Mouse (Mus musculus) kidney, postnatal 14 days (tissue): ENCODE measurements around the gene Rp2.
"Not testable (repeated sequence)": the region's sequence is repeated elsewhere in the genome, so short reads cannot be mapped to it uniquely, and the experiment has no call there.

ENCODE experiments used
- DNase-seq: peaks from one replicate; pipeline ENCODE4 v3.0.0; 2022; ENCODE audit warnings: mixed read lengths

Rp2 gene

GRCm38 (mm10) chrX:20364391-20365365 is at the start of gene Rp2:
Gene Rp2 (plus strand): TSS chrX:20364481.
- peak; percentile 87 for DNase-seq

DNA sequence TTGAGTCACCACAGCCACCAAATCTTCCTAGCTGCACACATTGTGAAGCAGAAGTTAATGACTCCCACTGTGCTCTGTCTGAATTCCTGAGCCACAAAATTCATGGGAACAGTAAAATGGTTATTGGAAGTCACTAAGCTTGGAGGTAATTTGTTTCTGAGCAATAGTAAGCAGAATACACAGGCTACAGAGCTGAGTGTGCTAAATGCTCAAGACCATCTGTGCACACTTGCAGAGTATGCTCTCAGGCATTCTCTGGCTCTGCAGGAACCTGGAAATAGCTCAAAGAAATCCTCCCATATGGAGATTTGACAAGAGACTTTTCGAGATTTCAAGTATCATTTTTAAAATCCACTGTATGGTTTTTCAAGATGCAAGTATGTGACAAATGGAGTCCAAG is 31.5 kb upstream of the Rp2 start:
- DNase-seq = no peak

GRCm38 (mm10) chrX:20335722-20336121 is 28.6 kb upstream of the Rp2 start:
- peak; percentile 33 for DNase-seq

GRCm38 (mm10) chrX:20344980-20345379 is 19.3 kb upstream of the Rp2 start:
- DNase-seq = no peak

GRCm38 (mm10) chrX:20346355-20346754 is 17.9 kb upstream of the Rp2 start:
- DNase-seq = no peak

DNA sequence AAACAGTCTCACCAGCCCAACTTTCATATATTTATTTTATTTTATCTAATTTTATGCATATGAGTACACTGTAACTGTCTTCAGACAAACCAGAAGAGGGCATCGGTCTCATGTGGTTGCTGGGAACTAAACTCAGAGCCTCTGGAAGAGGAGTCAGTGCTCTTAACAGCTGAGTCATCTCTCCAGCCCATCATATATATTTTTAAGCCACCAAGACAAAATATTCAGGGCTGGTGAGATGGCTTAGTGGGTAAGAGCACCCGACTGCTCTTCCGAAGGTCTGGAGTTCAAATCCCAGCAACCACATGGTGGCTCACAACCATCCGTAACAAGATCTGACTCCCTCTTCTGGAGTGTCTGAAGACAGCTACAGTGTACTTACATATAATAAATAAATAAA is 14.0 kb upstream of the Rp2 start:
- DNase-seq = not testable (repeated sequence)

GRCm38 (mm10) chrX:20355283-20355682 is 9.0 kb upstream of the Rp2 start:
- DNase-seq = no peak

GRCm38 (mm10) chrX:20356309-20356708 is 8.0 kb upstream of the Rp2 start:
- no peak for DNase-seq

DNA sequence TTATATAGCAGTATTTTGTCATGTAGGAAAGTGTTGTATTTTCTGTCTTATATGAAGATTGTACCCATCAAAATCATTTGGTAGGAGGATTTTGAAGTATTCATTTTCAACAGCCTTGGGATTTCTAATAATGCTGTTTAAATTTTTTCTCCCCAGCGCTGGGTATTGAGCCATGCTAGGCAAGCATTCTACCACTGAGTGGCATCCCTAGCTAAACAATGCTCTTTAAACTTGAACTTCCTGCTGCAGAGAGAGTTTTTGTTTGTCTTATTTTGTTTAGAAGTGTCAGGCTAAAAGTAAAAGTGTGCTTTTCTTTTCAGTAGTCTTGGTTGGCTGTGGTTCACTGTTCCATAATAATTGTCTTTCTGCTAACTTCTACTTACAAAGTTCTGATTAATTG is 1.8 kb downstream of the Rp2 start:
- peak; percentile 0 for DNase-seq

DNA sequence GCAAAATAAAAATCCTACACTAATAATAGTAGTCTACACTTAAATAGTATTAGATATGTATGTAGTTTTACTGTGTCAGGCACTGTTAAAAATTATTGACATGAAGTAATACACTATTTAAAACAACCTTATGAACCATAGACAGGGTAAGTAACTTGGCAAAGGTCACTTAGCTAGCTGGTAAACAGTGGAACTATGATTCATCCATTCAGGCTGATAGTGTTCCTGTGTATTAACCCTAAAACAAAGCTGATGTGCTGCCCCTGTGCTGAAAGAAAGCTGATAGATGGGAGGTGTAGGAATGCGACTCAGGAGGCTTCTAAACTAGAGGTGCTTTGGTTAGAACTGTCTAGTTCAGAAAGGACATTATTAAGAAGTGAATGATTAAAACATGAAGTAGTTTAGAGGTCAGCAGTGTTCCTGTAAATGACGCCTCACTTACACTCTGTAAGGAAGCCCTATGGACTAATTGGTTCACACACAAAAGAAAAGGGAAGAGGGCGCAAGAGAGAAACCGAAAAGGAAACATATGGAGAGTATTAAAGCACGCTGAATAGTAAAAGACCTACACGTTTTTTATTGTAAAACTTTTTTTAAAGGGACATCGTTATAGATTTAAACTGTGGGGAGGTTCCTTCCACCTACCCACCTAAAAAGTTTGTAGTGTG is 15.2 kb downstream of the Rp2 start:
- DNase-seq = no peak

DNA sequence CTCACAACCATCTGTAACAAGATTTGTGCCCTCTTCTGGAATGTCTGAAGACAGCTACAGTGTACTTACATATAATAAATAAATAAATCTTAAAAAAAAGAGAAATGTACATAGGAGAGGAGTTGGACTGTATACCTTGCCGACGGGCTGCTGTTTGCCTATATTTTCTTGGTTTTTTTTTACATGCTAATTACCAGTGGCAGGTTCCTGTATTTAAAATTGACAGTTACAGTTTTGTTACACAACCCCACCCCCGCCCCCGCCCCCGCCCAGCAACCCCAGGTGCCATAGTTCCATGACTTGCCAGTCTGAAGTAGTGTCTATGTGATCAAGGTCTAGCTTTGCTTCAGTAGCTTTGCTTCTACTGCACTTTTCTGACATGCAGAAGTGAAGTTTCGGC is 18.0 kb downstream of the Rp2 start:
- no peak for DNase-seq

GRCm38 (mm10) chrX:20387006-20387405 is 22.7 kb downstream of the Rp2 start:
- no peak for DNase-seq

DNA sequence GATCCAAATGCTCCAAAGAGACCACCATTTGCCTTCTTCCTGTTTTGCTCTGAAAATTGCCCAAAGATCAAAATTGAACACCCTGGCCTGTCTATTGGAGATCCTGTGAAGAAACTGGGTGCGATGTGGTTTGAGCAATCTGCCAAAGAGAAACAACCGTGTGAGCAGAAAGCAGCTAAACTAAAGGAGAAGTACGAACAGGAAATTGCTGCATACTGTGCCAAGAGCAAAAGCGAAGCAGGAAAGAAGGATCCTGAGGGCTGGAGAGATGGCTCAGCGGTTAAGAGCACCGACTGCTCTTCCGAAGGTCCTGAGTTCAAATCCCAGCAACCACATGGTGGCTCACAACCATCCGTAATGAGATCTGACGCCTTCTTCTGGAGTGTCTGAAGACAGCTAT is 27.7 kb downstream of the Rp2 start:
- DNase-seq = not testable (repeated sequence)

DNA sequence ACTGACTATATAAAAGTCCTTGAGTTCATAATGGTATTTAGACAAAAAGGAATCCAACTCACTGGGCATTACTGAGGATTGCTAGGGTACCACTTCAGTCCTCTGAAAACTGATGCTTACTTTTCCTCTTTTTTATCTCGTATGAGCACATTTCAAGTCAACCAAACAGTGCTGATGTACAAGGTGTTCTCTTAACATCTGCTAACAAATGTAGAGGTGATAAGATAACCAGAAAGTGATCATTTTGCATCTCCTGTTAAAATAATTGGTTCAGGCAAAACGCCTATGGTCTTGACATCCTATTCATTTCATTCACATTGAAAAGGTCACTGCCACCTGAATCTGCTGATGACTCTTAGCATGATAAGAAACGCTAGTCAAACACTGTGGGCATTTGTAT is 28.7 kb downstream of the Rp2 start:
- DNase-seq = no peak

DNA sequence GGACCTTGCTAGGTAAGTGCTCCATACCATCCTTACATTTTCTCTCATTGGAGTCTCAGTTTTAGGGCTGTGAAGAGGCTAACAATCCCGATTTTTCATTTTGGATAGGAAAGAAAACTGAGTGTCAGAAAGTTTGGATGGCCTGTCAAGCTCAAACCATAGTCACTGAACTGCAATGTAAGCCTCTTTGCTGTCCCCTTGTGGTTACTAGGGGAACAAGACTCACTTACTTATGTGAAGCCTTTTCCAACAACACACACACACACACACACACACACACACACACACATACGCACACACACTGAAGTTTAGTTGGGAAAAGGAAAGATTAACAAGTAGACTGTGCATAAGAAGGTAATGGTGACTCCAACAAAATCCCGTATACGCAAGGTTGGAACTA is 39.8 kb downstream of the Rp2 start:
- DNase-seq = no peak

GRCm38 (mm10) chrX:20406909-20407308 is 42.6 kb downstream of the Rp2 start:
- DNase-seq = no peak

DNA sequence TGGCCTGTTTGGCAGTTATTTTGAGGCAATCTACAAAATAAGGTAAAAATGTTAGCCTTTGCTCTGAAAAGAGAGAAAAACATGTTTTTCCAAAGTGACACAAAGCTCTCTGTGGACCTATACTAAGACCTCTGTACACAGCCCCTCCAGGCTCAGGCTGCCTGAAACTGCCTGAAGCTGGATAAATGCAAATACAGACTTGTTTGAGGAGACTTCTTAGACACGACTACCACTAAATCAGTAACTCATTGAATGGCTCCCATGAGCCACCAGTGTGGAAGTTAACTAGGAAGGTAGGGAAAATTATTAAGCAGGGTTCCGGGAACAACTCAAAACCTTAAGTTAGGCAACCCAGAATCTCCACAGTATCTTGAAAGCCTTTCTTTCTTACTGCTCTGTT is 43.4 kb downstream of the Rp2 start:
- peak; percentile 20 for DNase-seq

DNA sequence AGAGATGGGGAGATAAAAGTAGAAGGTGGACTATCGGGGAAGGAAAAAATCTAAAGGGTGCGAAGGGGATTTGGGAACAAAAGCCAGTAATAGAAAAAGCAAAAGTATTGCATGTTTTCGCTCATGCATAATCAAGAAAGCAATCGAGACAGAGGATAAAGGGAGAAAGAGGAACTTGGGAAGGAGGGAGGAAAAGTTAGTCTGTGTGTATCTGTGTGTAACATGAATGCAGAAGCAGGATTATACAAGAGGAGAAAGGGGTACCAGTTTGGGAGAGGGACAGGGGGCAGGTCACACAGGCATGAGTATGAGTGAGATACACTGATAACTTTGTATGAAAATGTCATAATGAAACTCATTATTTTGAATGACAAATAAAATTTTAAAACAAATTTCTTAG is 47.1 kb downstream of the Rp2 start:
- DNase-seq = no peak

GRCm38 (mm10) chrX:20412221-20412620 is 47.9 kb downstream of the Rp2 start:
- no peak for DNase-seq

DNA sequence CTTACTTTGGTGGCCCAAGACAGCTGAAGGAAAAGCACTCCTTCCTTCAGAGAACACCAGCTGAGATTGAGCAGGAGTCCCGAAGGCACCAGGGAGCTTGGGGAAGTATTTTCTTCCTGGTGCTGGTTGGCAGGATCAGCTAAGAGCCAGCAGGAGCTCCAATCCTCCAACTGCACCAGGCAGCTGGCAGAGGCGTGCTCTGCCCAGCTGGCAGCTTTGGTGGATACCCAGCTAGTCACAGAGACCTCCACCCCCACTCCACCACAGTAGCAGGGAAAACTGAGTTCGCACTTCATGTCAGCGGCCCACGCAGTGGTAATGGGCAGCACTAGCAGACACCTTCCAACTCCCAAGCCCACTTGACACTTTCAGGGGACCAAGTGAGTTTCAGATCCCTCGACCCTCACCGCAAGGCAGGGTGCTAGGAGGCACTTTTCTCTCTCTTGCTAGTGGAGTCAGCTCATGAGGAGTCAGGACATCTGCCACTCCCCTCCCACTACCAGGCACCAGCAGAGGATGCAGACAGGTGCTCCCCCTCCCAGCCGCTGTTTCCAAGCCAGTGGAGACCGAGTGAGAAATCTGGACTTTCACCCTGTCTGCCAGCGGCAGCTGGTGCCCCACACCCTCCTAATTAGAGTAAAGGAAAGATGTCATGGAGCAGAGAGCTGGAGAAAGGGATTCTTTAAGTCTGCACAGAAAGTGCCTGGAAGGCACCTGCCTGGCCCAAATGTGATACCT is 50.8 kb downstream of the Rp2 start:
- peak; percentile 55 for DNase-seq

GRCm38 (mm10) chrX:20418461-20418860 is 54.2 kb downstream of the Rp2 start:
- DNase-seq = no peak

DNA sequence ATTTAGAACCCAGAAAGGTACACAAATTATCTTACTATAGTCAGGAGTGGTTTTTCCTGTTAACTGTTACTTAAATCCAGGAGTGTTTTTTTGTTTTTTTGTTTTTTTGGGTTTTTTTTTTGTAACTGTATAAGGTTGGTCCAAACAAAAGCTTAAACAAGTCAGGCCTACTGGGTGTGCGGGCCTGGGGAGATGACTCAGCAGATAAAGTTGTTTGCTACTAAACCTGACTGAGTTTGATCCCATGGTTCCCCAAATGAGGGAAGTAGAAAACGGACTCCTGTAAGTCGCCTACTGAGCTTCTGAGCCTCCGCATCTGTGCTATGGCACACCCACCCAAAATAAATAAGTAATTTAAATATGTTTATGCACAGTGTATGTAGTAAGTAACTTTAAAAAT is 55.3 kb downstream of the Rp2 start:
- no peak for DNase-seq

DNA sequence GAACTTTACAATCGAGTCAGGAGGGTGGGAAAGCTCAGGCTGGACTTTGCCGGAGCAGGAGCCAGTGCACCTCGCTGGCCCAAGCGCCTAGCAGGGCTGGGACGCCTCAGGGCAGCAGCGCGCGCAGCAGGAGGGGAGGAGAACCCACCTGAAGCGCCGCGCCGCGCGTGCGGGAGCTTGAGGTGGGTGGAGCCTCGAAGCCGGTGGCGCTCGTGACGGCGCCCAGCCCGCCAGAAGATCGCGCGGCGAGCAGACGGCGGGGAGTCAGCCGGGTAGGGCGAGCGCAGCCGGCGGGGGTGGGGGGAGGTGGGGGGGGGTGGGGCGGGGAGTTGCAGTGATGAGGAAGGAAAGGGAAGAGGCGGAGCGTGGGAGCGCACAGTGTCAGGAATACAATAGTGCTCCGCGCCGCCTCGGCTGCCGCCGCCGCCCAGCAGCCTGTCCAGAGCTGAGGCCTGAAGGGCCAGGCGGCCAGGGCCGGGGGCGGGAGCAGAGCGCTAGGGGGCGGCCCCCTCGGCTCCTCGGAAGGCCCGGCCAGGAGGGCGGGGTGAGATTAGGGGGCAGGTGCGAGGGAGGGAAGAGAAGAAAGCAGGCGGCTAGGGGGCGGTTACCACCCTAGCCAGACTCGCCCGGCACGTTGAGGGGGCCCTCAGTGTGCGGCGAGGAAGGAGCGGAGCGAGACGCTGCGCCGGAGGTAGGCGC is 61.0 kb downstream of the Rp2 start, which contains the start of gene Jade3:
Gene Jade3 (plus strand): TSS at position 549 of the 699 bp plus-strand sequence.
- DNase-seq = peak; percentile 90
